Mouse (Mus musculus) kidney, adult 2 months (tissue): ENCODE data around the gene Stk19.

Source experiments
- CTCF ChIP-seq: fragments of 200-500 bp; conservative IDR thresholded peaks from 2 replicates; pipeline ENCODE4 v1.5.1; 2011; ENCODE audit warnings: low read depth, mild to moderate bottlenecking, control low read depth, low read length, moderate library complexity, mixed read lengths; ENCODE audit not compliant: insufficient read depth, insufficient read length
- POLR2A ChIP-seq: fragments of 200-500 bp; IDR thresholded peaks from one replicate; pipeline ENCODE4 v1.6.1; 2011; ENCODE audit warnings: low read depth, low read length, control low read depth

- TF ChIP-seq CTCF (no peak), POLR2A (no peak)
These were observed 4.1 kb upstream of the Stk19 start for GRCm38 (mm10) chr17:34840736-34841307.
